Mouse (Mus musculus) c-Kit-positive CD71-positive TER-119-positive erythroid progenitor cells, embryonic 14.5 days (primary cell): ENCODE measurements around the gene Gpc6.

Experiments
- DNase-seq: peaks from one replicate; pipeline ENCODE4 v3.0.0-alpha.2; 2013; ENCODE audit warnings: low spot score

Gene Gpc6

DNA sequence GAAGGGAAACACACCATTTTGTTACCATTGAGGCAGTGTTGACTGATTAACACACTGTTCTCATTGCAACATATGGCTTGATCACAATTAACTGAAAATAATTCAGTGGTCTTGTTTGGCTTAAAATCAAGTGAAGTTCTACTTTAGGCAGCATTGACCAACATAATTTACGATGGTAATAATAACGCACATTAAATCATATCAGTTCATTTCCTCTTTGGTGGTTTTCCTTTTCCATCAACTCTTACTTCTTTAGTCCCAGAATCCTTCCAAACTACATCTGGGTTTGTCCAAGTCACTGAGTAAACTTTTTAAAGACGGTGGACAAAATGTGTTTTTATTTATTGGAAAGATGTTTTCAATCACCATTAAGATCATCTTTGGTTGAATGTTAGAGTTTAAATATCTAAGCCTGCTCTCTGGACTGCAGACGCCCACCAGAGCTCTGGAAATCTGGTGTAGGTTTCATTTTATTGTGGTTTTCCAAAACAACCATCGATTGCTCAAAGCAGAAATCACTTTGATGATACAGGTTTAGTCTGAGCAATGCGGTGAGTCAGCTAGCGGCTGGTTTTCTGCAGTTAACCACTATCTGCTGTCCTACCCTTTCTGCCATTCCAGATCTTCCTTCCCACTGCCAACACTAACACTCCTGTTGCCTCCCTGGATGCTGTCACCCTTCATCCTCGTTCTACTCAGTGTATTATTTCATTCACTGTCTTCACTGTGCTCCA is 314.7 kb downstream of the Gpc6 start:
- no peak for DNase-seq

DNA sequence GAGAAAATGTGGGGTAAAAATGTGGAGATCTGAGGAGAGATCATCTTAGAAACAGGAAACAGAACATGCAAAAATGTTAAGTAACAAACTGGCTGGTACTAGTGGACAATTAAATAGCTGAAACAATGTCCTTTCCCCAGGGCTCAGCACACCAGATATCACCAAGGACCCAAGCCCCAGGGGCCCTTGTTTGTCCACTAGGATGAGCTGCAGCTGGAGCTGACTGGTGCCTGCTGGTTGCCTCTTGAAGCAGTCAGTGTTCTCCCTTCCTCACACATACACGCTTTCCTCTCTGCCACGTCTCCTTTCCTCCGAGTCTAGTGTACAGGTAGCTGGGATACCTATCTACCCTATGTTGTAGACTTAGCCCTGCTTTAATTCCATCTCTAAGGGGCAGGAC is 320.5 kb downstream of the Gpc6 start:
- no peak for DNase-seq

DNA sequence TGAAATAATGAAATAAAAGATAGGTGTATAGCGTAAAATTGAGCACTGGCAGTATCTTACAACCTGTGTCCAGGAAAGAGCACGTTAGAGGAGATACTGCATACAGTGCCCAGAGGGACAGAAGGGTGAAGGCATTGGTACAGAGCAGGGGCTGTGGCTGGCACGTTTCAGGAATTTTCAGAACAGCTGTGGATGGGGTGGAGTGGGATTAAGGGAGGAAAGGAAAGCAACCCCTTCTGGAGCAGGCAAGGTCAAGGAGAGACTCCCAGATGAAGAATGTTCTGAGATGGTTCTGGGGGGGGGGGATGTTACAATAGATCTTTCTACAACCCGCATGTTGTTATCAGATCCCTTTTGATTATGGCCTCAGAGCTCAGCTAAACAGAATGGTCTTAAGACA is 331.1 kb downstream of the Gpc6 start:
- DNase-seq: no peak

DNA sequence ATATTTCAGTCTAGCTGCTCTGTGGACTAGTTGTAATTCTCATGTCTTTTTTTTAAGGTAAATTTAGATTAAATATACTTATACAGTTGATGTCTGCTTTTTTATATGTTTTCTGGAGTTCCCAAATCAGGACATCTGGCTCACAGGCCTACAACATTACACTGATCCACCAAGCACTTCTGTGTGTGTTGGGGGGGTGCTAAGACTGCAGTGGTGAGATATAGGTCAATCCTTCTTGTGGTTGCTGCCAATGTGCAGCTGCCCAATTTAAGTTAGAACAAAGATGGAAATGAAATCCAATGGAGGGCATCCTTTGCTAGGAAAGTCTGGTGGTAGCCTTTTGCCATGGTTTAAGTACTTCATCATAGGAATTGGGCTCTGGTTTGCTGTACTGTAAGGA is 340.5 kb downstream of the Gpc6 start:
- DNase-seq: no peak

DNA sequence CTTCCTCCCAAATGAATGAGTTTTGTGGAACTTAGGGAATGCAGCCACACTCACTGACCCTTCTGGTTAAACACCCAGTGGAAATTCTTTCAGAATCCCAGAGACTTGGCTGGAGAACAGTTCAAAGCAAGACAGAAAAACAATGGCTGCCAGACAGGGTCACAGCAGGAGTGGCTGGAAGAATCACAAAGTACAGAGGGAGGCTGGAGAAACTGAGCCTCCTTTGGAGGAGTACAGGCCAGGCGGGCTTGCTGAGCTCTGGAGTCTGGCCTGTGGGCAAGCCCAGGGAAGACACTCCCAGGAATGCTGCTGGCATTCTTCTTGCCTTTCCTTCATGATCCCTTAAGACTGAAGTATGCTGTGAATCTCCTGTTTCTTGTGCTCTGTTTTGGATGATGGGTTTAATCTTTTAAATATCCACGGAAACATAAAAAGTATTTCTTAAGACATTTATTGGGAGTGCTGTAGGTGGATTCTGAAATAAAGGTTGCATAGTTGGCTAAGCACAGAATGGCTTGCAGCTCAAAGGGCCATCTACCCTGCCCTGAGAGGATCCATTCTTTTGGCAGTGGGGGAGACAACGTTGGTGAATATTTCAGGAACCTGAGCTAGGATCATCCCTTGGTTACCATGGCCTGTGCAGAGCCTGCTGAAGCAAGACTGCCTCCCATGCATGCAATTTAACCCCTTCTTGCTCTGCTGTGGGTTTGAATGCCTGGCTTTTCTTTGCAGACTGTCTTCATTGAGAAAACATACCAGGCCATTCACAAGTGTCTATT is 342.9 kb downstream of the Gpc6 start:
- no peak for DNase-seq

DNA sequence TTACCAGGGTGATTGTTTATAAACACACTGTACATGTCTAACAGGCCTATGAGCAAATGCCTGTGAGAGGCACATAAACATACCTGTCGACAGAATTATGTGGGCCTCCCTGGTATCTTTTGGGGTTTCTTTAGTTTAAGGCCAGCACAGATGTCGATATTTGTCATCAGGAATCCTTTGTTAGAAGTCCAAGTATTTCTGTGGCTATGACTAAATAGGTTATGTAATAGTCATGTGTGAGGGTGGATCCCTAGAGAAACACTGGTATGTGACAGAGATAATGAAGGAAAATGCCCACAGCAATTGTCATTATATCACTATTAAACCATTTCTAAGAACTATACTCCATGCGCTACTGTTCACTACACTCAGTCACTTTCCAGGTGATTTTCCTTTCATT is 358.5 kb downstream of the Gpc6 start:
- no peak for DNase-seq

DNA sequence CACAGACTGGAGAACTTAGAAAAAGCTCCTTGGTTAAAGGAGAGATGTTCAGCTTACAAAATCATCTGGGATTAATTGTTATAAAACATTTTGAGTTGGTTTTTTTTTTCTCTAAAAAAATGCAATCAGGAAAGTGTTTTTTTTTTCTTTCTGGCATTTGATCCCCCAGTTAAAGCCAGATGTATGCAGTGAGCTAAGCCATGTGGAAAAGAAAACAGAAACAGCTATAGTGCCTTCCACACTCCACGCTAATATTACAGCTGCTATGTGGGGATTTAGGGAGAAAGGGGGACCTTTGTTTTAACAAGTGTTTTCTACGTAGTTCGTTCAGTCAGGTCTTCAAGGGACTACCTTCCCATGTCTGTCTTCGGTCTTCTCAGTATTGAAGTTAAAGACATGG is 368.6 kb downstream of the Gpc6 start:
- DNase-seq: no peak

DNA sequence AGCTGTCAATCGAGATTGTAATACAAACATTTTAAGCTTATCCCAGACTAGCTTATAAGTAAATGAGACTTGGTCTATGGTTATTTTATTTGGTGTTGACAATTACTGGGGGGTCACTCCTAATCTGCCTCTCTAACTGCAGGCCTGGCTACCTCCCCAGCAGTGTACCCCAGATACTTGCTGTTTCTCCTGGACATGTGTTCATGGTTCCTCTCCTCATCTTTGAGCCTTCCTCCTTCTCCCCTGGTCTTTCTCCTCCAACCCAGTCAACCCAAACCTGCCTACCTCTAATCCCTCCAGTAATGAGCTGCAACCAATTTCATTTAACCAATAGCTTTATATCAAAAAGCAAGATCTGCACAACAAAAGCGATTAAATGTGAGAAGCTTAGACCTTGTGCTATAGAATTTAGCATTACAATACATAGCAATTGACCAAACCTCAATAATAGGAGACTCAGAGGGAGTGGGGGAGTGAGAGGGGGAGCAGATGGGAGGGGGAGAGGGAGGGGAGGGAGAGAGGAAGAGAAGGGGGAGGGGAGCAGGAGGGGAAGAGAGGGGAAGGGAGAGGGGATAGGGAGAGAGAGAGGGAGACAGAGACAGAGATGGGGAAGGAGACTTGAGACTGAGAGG is 371.2 kb downstream of the Gpc6 start:
- no peak for DNase-seq

DNA sequence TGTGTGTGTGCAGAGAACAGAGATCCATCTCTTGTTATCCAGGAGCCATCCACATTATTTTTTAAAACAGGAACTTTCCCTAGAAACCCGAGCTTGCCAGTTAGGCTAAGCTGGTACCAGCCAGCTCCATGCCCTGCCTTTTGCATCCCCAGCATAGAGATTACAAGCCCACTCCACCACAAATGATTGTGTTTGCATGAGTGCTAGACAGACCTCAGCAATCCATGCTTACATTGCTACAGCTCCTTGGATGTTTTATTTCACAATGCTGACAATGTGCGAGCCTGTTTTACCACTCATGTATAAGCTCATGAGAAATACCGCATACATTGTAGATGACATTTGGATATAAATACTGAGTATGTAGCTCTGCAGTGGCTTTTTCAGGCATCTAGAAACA is 375.9 kb downstream of the Gpc6 start:
- no peak for DNase-seq

DNA sequence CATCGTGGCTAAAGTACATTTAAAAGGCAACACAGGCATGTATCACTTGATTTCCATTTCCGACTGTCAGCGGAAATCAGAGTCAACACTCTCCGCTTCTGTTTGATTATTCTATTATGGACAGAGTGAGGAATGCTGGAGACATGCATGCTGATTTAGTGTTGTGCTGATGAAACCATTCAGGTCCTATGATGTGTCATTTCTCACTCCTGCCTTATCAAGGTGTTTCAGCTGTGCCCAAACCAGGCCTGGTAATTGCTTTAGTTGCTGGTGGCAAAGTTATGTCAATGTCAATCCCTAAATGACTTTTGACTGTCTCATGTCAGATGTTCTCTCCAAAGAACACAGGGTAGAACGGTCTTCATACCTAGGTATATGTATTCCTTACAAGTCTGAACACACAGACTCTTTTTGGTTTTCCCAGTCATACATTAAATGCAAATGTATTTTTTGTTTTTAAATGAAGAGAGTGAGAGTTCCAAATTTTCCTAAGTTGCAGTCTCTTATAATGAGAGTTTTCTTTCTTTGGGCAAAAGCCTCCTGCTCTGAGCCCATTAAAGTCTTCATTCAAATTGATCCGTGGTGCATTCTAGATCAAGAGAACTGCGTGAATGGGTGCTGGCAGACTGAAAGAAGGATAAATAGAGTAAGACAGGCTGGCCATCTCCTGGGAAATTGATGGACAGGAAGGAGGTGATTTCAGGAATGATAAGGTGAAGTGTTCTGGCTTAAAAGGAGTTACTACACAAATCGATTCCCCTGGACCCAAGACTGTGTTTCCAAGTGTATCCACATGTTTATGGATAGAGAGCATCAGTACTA is 379.0 kb downstream of the Gpc6 start:
- no peak for DNase-seq

DNA sequence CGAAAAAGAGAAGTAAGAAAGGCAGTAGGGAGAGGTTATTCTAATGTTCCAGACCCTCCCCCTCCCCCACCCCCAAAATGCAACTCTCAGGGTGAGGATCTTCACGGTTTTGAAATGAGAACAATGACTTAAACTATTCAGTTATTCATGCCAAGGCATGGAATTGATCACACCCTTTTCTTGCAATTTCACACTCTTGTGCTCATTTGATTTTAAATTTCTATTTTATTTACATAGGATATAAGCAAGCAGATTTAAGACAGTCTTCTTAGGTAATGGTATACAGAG is 379.6 kb downstream of the Gpc6 start:
- no peak for DNase-seq

DNA sequence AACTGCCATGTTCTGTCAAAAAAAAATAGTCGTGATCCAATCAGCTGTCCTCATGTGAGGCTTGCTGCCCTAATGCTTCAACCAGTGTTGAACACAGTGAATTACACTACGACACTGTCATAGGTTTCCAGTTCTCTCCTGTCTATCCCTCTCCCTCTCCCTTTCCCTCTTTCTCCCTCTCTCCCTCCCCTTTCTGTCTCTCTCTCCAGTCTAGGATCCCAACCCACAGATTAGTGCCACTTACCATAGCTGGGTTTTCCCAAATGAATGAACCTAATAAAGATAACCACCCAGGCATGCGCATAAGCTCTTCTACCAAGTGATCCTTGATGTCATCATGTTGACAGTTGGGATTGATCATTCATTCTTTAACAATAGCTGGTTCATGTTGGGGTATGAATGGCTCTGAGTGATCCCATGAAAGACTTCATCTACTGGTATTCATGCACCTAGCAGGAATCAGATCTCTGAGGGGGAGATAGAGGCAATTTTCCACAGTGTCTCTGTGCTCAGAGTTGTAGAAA is 384.9 kb downstream of the Gpc6 start:
- no peak for DNase-seq

DNA sequence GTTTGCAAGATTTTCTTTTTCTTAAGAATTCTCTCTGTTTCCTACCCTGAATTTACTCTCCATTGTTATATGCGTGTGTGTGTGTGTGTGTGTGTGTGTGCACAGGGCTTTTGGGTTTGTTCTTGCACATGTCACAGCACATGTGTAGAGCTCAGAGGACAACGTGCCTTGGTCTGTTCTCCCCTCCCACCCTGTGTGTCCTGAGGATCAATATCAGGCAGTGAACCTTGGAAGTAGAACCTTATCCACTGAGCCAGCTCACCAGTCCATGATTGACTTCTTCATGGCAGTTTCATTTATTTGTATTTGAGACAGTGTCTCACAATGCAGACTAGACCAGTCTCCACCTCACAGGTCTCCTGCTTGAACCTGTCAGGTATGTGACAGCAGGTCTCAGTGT is 399.1 kb downstream of the Gpc6 start:
- DNase-seq: no peak

DNA sequence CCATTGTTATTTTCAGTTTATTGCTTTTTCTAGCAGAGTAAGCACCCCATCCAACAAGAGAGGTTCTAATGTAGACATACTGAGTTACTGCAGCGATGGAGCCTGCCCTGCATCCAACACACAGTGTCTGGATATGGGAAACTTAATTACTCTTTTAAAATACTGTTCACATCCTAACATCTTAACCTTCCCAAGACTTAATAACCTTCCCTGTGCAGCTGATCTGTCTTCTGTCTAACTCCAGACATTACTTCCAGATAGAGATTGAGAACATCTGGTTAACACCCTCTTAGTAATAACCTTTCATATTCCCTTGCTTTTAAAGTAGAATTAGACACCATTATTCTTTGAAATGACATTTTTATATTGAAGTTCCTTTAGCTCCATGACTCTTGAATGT is 407.1 kb downstream of the Gpc6 start:
- no peak for DNase-seq

DNA sequence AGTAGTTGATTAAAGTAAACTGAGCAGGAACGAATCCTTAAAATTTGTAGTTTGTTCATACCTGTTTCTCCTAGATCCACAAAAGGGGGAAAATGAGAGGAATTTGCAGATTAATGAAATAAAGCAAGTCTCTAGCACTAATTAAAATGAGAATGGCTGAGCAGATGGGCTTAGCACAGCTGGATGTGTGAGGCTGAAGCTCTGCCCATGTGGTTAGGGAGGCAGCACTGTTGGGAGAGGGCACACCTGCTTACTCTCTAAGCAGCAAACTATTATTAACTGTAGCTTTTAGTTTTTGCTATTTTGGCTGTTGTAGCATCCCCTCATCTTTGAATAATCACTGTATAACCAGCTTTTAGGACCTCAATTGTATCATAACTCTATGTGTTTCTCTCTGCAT is 412.2 kb downstream of the Gpc6 start:
- no peak for DNase-seq

DNA sequence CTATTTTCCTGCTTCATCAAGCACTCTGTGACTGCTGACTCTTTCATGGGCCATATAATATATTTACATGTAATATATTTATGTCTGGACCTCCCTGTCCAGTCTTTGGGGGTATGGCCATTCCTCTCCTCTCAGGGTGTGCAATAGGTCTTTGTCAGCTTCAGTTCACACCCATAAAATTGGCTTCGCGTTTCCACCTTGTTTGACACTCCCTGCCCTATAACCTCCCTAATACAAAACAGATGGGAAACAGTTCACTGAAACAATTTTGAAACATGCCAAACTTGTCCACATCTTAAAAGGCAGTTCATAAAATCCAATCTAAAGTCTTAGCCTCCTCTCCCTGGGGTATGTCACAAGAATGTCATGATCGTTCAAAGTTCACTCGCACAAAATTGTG is 415.4 kb downstream of the Gpc6 start:
- DNase-seq: no peak

DNA sequence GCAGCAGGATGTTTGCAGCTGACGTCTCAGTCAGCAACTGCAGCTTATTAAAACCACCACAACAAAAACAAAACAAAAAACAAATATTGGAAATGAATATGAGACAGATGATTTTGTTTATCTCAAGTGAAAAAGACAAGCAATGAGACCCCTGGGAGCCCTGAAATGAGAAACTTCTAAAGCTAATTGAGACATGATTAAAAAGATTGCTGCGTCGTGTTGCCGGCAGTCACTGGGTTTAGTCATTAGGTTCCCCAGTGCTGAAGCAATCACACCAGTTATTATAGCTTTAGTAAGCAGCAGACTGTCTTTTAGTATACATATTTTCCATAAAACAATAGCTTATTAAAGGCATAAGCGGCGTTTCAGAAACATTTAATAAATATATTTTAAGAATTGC is 419.4 kb downstream of the Gpc6 start:
- DNase-seq: no peak

DNA sequence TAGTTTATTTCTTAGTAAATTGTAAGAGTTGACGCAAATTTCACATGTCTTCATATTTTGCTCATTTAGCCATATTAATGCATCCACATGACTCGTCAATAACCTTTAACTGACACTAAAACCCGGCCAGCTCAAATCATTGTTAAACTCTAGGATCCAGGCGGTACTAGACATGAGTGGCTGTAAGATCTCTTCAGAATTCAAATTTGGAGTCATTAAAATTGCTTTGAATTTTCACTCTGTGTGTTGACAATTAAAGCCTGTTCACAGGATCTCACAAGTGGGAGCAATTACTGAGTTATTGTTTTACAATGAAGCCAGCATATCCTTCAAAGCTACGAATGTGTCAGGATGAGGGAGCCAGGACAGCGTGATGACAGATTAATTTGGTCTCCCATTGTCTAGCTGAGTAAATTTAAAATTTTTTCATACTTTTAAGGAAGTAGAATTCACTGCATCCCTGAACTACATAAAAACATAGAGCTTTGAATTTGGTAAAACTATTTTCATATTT is 421.3 kb downstream of the Gpc6 start:
- DNase-seq: no peak

DNA sequence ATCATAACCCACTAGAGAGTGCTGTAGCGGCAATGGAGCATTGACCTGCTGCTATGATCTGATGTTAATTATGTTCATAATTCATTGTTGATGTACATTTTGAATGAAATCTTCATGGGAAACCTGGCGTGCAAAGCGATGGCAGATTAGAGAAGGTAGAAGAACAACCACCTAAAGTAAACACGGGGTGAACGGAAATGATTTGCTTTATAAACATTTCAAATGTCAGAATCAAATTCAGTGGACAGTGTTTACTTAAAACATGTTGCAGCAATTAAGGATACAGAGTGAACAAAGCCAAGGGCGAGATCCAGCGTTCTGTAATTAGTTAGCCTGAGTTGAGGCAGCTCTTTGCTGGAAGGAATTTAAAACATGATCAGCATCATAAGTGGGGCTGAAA is 426.2 kb downstream of the Gpc6 start:
- DNase-seq: no peak

DNA sequence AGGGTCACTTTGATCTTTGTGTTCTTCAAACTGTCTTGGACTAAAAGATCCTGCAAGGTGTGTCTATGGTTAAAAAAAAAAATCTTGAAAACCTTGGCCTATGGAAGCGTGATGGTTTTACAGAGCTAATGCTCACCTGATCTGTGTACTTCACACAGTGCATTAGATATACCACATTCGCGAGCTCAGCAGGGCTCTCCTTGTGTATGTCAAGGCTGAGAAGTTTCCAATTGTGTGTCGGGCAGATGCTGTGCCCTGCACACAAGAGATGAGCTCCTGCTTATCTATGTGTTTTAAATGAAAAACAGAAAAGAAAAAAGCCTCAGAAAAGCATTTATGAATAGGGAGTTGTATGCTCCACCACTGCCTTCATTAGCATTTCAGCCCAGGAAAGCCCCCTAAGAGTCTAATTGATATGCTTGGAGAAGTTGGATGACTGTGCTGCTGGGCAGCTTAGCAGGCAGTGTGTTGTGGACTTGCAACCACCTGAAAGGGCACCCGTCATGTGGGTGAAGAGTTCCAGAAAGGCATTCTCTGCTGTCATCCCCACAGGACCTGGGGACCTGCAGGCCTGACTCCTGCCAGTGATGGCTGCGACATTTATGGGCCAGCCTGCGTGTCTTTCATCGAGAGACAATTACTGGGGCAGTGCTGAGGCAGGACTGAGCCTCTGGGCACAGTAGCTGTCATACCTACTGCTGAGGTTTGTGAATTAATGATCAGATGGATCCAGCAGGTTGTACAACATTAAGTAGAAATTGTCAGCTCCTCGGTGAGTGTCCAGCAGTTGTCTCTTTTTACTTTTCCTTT is 436.2 kb downstream of the Gpc6 start:
- no peak for DNase-seq

DNA sequence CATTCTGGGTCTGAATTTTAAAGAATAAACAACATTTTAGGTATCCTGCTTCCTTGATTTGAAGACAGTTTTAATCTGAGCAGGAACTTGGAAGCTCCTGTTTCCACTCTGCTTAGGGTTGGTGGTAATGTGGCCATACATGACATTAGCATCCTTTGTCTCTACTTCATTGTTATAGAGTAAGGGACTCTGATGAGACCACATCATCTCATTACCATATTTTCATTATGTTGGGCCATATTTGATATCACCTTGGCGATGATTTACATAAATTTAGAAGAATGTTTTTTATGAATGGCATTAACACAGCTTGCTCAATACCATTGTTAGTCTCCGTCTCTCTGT is 436.8 kb downstream of the Gpc6 start:
- no peak for DNase-seq
